Mouse (Mus musculus) liver, postnatal 0 days (tissue): ENCODE measurements around the gene Gatad2b. TPM values are rescaled to one million over a fixed set of nuclear protein-coding genes. Genes with fewer than 3 reads are reported as not detected.

Experiments
- ATAC-seq: fragments of 200-750 bp; cut with Nextera tagmentation; 2 replicates; pipeline ENCODE4 v1.8.0; 2017; ENCODE audit warnings: mild to moderate bottlenecking, moderate library complexity
- DNase-seq: peaks from one replicate; pipeline ENCODE4 v3.0.0-alpha.2; 2016
- H3K27ac ChIP-seq: fragments of 300-500 bp; sonication (generic); 2 replicates; pipeline ENCODE4 v1.5.1; 2014; ENCODE audit warnings: antibody characterized with exemption, moderate library complexity, mild to moderate bottlenecking, low read depth
- H3K27me3 ChIP-seq: fragments of 300-500 bp; sonication (generic); 2 replicates; pipeline ENCODE4 v1.6.1; 2014; ENCODE audit warnings: low read length, control low read depth, mixed read lengths; ENCODE audit not compliant: insufficient read depth
- H3K36me3 ChIP-seq: fragments of 300-500 bp; sonication (generic); replicated peaks from 2 replicates; pipeline ENCODE4 v1.6.1; 2014; ENCODE audit warnings: mild to moderate bottlenecking, control low read depth, low read length, moderate library complexity, mixed read lengths; ENCODE audit not compliant: insufficient read depth
- H3K4me1 ChIP-seq: fragments of 300-500 bp; sonication (generic); 2 replicates; pipeline ENCODE4 v1.6.1; 2014; ENCODE audit warnings: antibody characterized with exemption, mild to moderate bottlenecking, control low read depth; ENCODE audit not compliant: insufficient read depth
- H3K4me2 ChIP-seq: fragments of 300-500 bp; sonication (generic); 2 replicates; pipeline ENCODE4 v1.6.1; 2014; ENCODE audit warnings: low read depth, mild to moderate bottlenecking, low read length, moderate library complexity, mixed read lengths
- H3K4me3 ChIP-seq: fragments of 300-500 bp; sonication (generic); 2 replicates; pipeline ENCODE4 v1.5.1; 2014; ENCODE audit warnings: low read depth, low read length
- H3K9ac ChIP-seq: fragments of 300-500 bp; sonication (generic); replicated peaks from 2 replicates; pipeline ENCODE4 v1.6.1; 2014; ENCODE audit warnings: mild to moderate bottlenecking, moderate library complexity
- H3K9me3 ChIP-seq: fragments of 300-500 bp; sonication (generic); 2 replicates; pipeline ENCODE4 v1.6.1; 2016; ENCODE audit warnings: mild to moderate bottlenecking, control low read depth, low read length, mixed read lengths
- CTCF ChIP-seq: sonication (generic); IDR thresholded peaks from 2 replicates; pipeline ENCODE4 v1.5.1; 2016; ENCODE audit warnings: antibody characterized with exemption, low read depth
- EP300 ChIP-seq: IDR thresholded peaks from 2 replicates; pipeline ENCODE4 v1.6.1; 2016; ENCODE audit warnings: antibody characterized with exemption, low read depth, mild to moderate bottlenecking
- WGBS: fragments of 180-500 bp; shearing (Covaris S2); extraction: QIAGEN DNeasy Blood & Tissue Kit; methylation state at CpG from one replicate; pipeline ENCODE4 v1.1.7; 2014; ENCODE audit not compliant: insufficient replicate concordance; 5-methylcytosine and 5-hydroxymethylcytosine counted together
- polyA plus RNA-seq: library from polyadenylated mRNA; unstranded; fragments of >200 nt; fragmentation: Nextera tagmentation; extraction: Ambion mirVana; gene quantifications from 2 replicates; pipeline ENCODE4 v1.2.1, GENCODE M21; 2015

Gene Gatad2b
- polyA plus RNA-seq, 1 experiment from 2014 or later = 3.1 TPM

DNA sequence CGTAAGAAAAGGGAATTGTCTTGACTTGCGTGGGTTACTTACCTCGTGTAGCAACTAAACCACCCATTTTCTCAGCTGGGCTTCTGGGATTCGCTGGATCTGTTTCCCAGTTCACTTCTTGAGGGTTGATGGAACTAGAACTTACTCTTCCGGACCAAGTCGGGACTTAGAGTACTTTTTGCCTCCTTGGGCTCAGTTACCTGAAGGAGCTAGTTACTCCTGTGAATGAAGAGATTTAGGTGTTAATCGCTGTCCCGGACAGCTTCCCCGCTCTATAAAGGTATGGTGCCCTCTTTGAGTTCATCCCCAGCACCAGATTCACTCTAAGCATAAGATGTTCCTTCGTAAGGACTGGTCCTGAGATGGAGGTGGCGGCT lies 1.1 kb downstream of the Gatad2b start:
- Histone ChIP-seq H3K4me3 (peak overlapping the region; percentile 90), H3K4me1 (peaks cover 20% of the 10 kb centered on the region), H3K36me3 (0 out of 2 replicates have a peak, but pooled peaks cover 3% of the 10 kb centered on the region), H3K27ac (peak overlapping the region; percentile 99), H3K4me2 (peak overlapping the region; percentile 78), H3K9ac (peak overlapping the region; percentile 95), H3K9me3 (no peaks in the 10 kb centered on the region), H3K27me3 (no peaks in the 10 kb centered on the region)
- DNase-seq (no peak), ATAC-seq (no peak)
- WGBS = 5% methylated on average over 11 of the region's 11 CpGs
- TF ChIP-seq CTCF (no peak), EP300 (no peak)

DNA sequence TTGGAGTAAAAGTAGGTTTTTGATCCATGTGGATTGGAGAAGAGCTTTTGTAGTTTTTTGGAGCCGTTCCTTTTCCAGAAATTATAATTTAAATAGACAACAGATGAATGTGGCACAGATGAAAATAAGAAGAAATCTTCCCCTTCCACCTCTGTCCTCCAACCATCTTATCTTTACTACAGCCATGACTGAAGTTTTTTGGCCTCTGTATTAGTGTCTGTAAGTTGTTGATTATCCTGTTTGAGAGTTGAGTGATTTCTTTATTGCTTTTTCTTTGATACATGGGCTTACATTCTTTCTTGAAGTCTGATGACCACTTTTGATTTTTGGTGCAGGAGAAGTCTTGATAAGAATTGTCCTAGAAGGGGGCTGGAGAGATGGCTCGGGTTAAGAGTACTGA lies 1.7 kb downstream of the Gatad2b start:
- TF ChIP-seq EP300 (no peak), CTCF (no peak)
- Histone ChIP-seq H3K36me3 (0 out of 2 replicates have a peak, but pooled peaks cover 3% of the 10 kb centered on the region), H3K4me3 (peak overlapping the region; percentile 90), H3K27me3 (no peaks in the 10 kb centered on the region), H3K9me3 (no peaks in the 10 kb centered on the region), H3K9ac (peak overlapping the region; percentile 95), H3K4me1 (peaks cover 20% of the 10 kb centered on the region), H3K27ac (no peak overlapping the region; the same call in 1 of the 2 replicates), H3K4me2 (peak overlapping the region; percentile 78)
- DNase-seq = no peak
- ATAC-seq = no peak
- WGBS = 51% methylated on average over 2 of the region's 2 CpGs

DNA sequence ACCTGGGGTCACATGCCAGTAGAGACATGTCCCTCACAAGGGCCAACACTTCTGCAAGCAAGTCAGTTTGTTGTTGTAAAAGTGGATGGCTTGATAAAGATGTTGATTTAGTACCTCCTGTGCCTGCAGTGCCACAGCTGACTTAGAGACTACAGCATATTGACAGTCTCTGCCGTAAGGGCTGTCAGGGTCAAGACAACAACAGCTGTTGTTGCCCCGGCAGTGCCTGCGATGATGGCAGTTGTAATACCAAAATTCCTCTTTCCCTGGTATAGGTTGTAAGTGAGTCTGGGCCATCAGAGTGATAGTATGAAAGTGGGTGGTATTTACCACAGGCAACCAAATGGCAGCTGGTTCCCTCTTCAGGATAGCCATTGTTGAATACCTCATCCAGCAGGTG lies 12.8 kb downstream of the Gatad2b start:
- peaks cover 3% of the 10 kb centered on the region; the same call in 1 of the 2 replicates for H3K4me1 ChIP-seq
- 88% methylated on average over 3 of the region's 3 CpGs for WGBS
- DNase-seq (no peak), ATAC-seq (no peak)
- no peaks in the 10 kb centered on the region for H3K9me3 ChIP-seq
- no peaks in the 10 kb centered on the region for H3K27me3 ChIP-seq
- H3K9ac ChIP-seq = no peak overlapping the region
- no peak overlapping the region for H3K4me2 ChIP-seq
- H3K27ac ChIP-seq = no peak overlapping the region
- no peak overlapping the region for H3K4me3 ChIP-seq
- no peaks in the 10 kb centered on the region; the same call in 1 of the 2 replicates for H3K36me3 ChIP-seq
- no peak for TF ChIP-seq CTCF
- no peak for TF ChIP-seq EP300

DNA sequence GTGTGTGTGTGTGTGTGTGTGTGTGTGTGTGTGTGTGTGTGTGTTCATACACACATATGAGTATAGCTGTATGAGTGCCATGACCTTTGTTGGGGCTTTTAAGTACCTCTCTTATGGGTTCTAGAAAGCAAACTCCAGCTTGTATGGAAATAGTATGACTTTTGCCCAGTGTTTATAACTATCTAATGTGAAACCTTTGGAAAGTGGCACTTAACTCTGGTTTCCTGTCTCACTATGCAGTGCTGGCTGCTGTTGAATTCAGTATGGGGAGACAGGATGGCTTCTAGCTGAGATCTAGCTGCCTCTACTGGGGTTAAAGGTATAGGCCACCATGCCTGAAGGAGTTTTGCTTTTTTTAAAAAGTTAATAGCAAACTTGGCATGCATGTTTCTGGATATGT lies 16.6 kb downstream of the Gatad2b start:
- DNase-seq (no peak), ATAC-seq (no peak)
- Histone ChIP-seq H3K9ac (no peak overlapping the region), H3K27ac (no peak overlapping the region), H3K36me3 (no peaks in the 10 kb centered on the region; the same call in 1 of the 2 replicates), H3K27me3 (no peaks in the 10 kb centered on the region), H3K4me3 (no peak overlapping the region), H3K4me1 (peaks cover 3% of the 10 kb centered on the region; the same call in 1 of the 2 replicates), H3K4me2 (no peak overlapping the region), H3K9me3 (no peaks in the 10 kb centered on the region)
- TF ChIP-seq EP300 = no peak
- TF ChIP-seq CTCF = no peak

DNA sequence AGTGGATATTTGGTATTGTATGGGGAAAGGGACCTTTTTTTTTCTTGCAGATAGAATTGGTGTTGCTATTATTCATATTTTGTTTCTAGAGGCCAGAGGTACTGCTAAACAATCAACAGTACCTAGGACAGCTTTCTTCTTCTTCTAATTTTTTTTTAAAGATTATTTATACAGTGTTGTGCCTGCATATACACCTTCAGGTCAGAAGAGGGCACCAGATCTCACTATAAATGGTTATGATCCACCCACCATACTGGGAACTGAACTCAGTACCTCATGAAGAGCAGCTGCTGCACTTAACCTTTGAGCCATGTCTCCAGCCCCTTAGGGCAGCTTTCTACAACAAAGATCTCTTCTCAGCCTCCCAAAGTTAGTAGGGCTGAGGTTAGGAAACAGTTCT lies 20.4 kb downstream of the Gatad2b start:
- H3K4me2 ChIP-seq = no peak overlapping the region
- no peak overlapping the region for H3K4me3 ChIP-seq
- no peaks in the 10 kb centered on the region for H3K27me3 ChIP-seq
- H3K9me3 ChIP-seq = no peaks in the 10 kb centered on the region
- peaks cover 3% of the 10 kb centered on the region; the same call in 1 of the 2 replicates for H3K4me1 ChIP-seq
- TF ChIP-seq EP300 = no peak
- TF ChIP-seq CTCF = peak; percentile 55
- no peak overlapping the region for H3K9ac ChIP-seq
- no peaks in the 10 kb centered on the region for H3K36me3 ChIP-seq
- DNase-seq (no peak), ATAC-seq (no peak)
- H3K27ac ChIP-seq = no peak overlapping the region

DNA sequence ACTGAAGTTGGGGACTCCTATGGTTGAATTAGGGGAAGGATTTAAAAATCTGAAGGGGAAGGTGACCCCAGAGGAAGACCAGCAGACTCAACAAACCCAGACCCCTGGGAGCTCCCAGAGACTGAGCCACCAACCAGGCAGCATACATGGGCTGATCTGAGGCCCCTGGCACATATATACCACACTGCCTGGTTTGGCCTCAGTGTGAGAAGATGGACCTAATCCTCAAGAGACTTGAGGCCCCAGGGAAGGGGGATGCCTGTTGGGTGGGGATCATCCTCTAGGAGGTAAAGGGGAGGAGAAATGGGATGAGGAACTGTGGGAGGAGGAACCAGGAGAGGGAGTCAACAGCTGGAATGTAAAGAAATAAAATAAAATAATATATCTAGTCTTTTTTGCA lies 21.3 kb downstream of the Gatad2b start:
- Histone ChIP-seq H3K4me2 (no peak overlapping the region), H3K4me1 (peaks cover 3% of the 10 kb centered on the region; the same call in 1 of the 2 replicates), H3K27me3 (no peaks in the 10 kb centered on the region), H3K9me3 (no peaks in the 10 kb centered on the region), H3K36me3 (no peaks in the 10 kb centered on the region), H3K4me3 (no peak overlapping the region), H3K9ac (no peak overlapping the region), H3K27ac (no peak overlapping the region)
- ATAC-seq = no peak
- TF ChIP-seq CTCF (no peak), EP300 (no peak)
- DNase-seq = no peak

DNA sequence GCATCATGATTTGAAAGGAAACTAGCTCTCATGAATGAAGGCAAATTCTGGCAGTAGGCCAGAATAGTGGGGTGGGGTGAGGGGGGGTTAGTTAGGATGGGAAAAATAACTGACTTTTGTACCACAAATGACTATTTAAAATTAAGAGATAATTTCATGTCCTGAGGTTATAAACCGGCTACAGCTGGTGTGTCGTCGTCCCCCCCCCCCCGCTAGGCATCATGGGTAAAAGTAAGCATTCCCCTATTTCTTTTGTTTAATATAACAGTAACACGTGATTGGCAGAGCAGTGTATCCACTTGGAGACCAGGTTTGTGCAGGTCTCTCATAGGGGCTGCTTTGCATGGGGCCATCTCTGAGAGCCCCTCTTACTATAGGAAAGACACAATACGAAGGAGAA lies 29.3 kb downstream of the Gatad2b start:
- no peak overlapping the region for H3K4me2 ChIP-seq
- 0 out of 2 replicates have a peak, but pooled peaks cover 3% of the 10 kb centered on the region for H3K4me1 ChIP-seq
- 57% methylated on average over 6 of the region's 6 CpGs for WGBS
- H3K9ac ChIP-seq = no peak overlapping the region
- no peaks in the 10 kb centered on the region for H3K27me3 ChIP-seq
- H3K36me3 ChIP-seq = no peaks in the 10 kb centered on the region
- H3K27ac ChIP-seq = no peak overlapping the region
- H3K9me3 ChIP-seq = no peaks in the 10 kb centered on the region
- DNase-seq (no peak), ATAC-seq (no peak)
- H3K4me3 ChIP-seq = no peak overlapping the region
- no peak for TF ChIP-seq CTCF
